Mouse (Mus musculus) skeletal muscle tissue, adult 2 months (tissue): ENCODE measurements at regions not wholly inside any gene's neighbourhood (a gene's known extent, or its start where the extent isn't known, plus 50 kb on each side); places are given as distances from the start of the nearest gene placed in this dataset.

Source experiments
- DNase-seq: peaks from one replicate; pipeline ENCODE4 v3.0.0-alpha.2; 2012; ENCODE audit warnings: low read depth, low spot score

GRCm38 (mm10) chr3:78901838-78902484, 384.4 kb downstream of the Rapgef2 start:
- no peak for DNase-seq

- no peak for DNase-seq
Observed at GRCm38 (mm10) chr3:78901016-78901837, 385.1 kb downstream of the Rapgef2 start.

GRCm38 (mm10) chr3:78899446-78900230, 386.7 kb downstream of the Rapgef2 start:
- peak; percentile 4 for DNase-seq

- DNase-seq = no peak
Observed at GRCm38 (mm10) chr3:78889326-78889725, 397.0 kb downstream of the Rapgef2 start.

GRCm38 (mm10) chr3:78884715-78885114, 401.6 kb downstream of the Rapgef2 start:
- DNase-seq = no peak

GRCm38 (mm10) chr3:78884029-78884428, 402.3 kb downstream of the Rapgef2 start:
- DNase-seq = no peak

GRCm38 (mm10) chr3:78880072-78880471, 406.2 kb downstream of the Rapgef2 start:
- DNase-seq = no peak

GRCm38 (mm10) chr3:78877323-78877722, 409.0 kb downstream of the Rapgef2 start:
- DNase-seq = no peak

GRCm38 (mm10) chr3:78866896-78867295, 419.4 kb downstream of the Rapgef2 start:
- DNase-seq = no peak

GRCm38 (mm10) chr3:78866083-78866726, 420.1 kb downstream of the Rapgef2 start:
- no peak for DNase-seq

- no peak for DNase-seq
Observed at GRCm38 (mm10) chr3:78863005-78863404, 423.3 kb downstream of the Rapgef2 start.

- no peak for DNase-seq
Observed at GRCm38 (mm10) chr3:78846617-78847318, 439.5 kb downstream of the Rapgef2 start.

GRCm38 (mm10) chr3:78841173-78841572, 445.1 kb downstream of the Rapgef2 start:
- DNase-seq = no peak

- DNase-seq = no peak
Observed at GRCm38 (mm10) chr3:78836824-78837223, 449.5 kb downstream of the Rapgef2 start.

GRCm38 (mm10) chr3:78825505-78825904, 460.8 kb downstream of the Rapgef2 start:
- DNase-seq = no peak

- no peak for DNase-seq
Observed at GRCm38 (mm10) chr3:78812425-78812824, 473.9 kb downstream of the Rapgef2 start.

- no peak for DNase-seq
Observed at GRCm38 (mm10) chr3:78810431-78811152, 475.7 kb downstream of the Rapgef2 start.

- peak; percentile 6 for DNase-seq
Observed at GRCm38 (mm10) chr3:78803176-78803575, 483.1 kb downstream of the Rapgef2 start.

- DNase-seq = no peak
Observed at GRCm38 (mm10) chr3:78795951-78796455, 490.3 kb downstream of the Rapgef2 start.

GRCm38 (mm10) chr3:78792440-78793057, 493.8 kb downstream of the Rapgef2 start:
- DNase-seq = no peak
